Comparison of ENCODE assay signal across 8 mouse cellular contexts in the genomic region with DNA sequence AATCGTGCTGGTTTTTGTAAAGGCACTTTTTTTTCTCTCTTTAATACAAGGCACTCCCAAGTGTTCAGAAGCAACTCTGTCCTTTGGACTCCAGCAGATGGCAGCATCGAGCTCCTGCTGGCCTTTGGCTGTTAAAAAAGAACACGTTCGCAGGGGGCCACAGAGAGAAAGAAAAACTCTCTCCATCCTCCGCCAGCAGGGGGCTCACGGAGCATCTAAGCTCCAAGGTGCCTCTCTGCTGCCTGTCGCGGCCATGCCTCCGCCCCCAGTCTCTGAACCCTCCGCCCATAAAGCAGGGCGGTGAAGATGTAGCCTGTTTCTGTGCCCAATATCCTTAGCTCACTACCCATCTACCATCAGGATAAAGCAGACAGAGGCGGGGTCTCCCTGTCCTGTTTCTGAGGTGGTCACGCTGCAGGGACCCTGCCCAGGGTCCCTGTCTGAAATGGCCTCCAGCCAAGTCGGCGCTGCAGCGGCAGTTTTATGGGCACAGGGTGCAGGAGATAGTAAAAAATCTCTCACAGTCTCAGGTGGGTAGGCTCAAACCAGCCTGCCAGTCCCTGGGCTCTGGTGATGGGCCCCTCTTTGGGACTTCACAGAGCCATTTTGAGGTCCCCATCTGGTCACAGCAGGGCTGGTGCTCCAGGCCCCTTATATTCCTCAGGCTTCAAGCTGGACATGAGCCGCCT.
DNase-seq lines count a peak whose midpoint lies in the region; ATAC-seq and TF ChIP-seq lines count a peak whose summit lies in the region.

No protein-coding gene starts in this region.

- no peak overlapping the region for H3K4me3 ChIP-seq in C2C12 (ENCODE audit: insufficient read depth, poor library complexity, severe bottlenecking)
- H3K4me3 ChIP-seq in heart, embryonic 13.5 days, result no peak overlapping the region
- H3K4me3 ChIP-seq in kidney, embryonic 16.5 days (ENCODE audit: low read length), result peak overlapping the region; percentile 16; the same call in 1 of the 2 replicates
- H3K4me3 ChIP-seq in limb, embryonic 15.5 days, result peak overlapping the region; percentile 12; the same call in 1 of the 2 replicates

- no peaks in the 10 kb centered on the region for H3K79me3 ChIP-seq in C2C12 (ENCODE audit: low read depth)

- H3K27me3 ChIP-seq in C2C12 (ENCODE audit: control insufficient read depth, insufficient read depth, insufficient read length), result peaks cover 29% of the 10 kb centered on the region
- no peaks in the 10 kb centered on the region for H3K27me3 ChIP-seq in heart, embryonic 13.5 days (replicated peaks)
- no peaks in the 10 kb centered on the region for H3K27me3 ChIP-seq in kidney, embryonic 16.5 days (ENCODE audit: insufficient read depth, low read length)
- H3K27me3 ChIP-seq in limb, embryonic 15.5 days, result no peaks in the 10 kb centered on the region

- no peaks in the 10 kb centered on the region for H3K9me3 ChIP-seq in heart, embryonic 13.5 days
- H3K9me3 ChIP-seq in kidney, embryonic 16.5 days (ENCODE audit: low read length), result no peaks in the 10 kb centered on the region
- no peaks in the 10 kb centered on the region for H3K9me3 ChIP-seq in limb, embryonic 15.5 days

- no peak overlapping the region for H3K27ac ChIP-seq in heart, embryonic 13.5 days (replicated peaks)
- H3K27ac ChIP-seq in kidney, embryonic 16.5 days (ENCODE audit: low read length), result no peak overlapping the region
- H3K27ac ChIP-seq in limb, embryonic 15.5 days, result no peak overlapping the region

- peak overlapping the region; percentile 18; the same call in 1 of the 2 replicates for H3K4me2 ChIP-seq in heart, embryonic 13.5 days
- peak overlapping the region; percentile 52 for H3K4me2 ChIP-seq in kidney, embryonic 16.5 days (replicated peaks; ENCODE audit: low read depth, low read length)
- H3K4me2 ChIP-seq in limb, embryonic 15.5 days, result peak overlapping the region; percentile 31; the same call in 1 of the 2 replicates

- TF ChIP-seq CTCF in C2C12 (IDR thresholded peaks at IDR 0.05; ENCODE audit: control insufficient read depth, insufficient read depth, insufficient read length), result peak; percentile 36
- peak; percentile 99 for TF ChIP-seq CTCF in brain, embryonic 14.5 days (IDR thresholded peaks at IDR 0.05; ENCODE audit: borderline replicate concordance, extremely low read depth, insufficient read depth, insufficient read length)

- H3K79me2 ChIP-seq in C2C12 (ENCODE audit: control insufficient read depth, insufficient read depth), result no peaks in the 10 kb centered on the region

- DNase-seq in brain, embryonic 14.5 days (ENCODE audit: low read depth), result peak; percentile 98
- DNase-seq in fibroblast of lung, adult 2 months (ENCODE audit: low read depth), result peak; percentile 97
- DNase-seq in naive thymus-derived CD4-positive, alpha-beta T cell, adult 2 months (ENCODE audit: low read depth), result peak; percentile 90
- DNase-seq in spleen, postnatal 4 days (ENCODE audit: low spot score in 2 of 2), result peak; percentile 81 to 92

- ATAC-seq in heart, embryonic 13.5 days (ENCODE audit: extremely low read depth, insufficient number of reproducible peaks, low FRiP score, low TSS enrichment), result peak; percentile 57; the same call in 1 of the 2 replicates
- ATAC-seq in kidney, embryonic 16.5 days (ENCODE audit: low FRiP score, low TSS enrichment), result peak; percentile 82
- ATAC-seq in limb, embryonic 15.5 days (ENCODE audit: insufficient number of reproducible peaks, low FRiP score, low TSS enrichment, low read depth), result peak; percentile 64; the same call in 1 of the 2 replicates

- H3K4me1 ChIP-seq in heart, embryonic 13.5 days, result peaks cover 3% of the 10 kb centered on the region; the same call in 1 of the 2 replicates
- peaks cover 4% of the 10 kb centered on the region; the same call in 1 of the 2 replicates for H3K4me1 ChIP-seq in kidney, embryonic 16.5 days (ENCODE audit: insufficient read depth, low read length)
- peaks cover 5% of the 10 kb centered on the region for H3K4me1 ChIP-seq in limb, embryonic 15.5 days

- H3K36me3 ChIP-seq in C2C12 (ENCODE audit: control insufficient read depth, insufficient read depth), result no peaks in the 10 kb centered on the region
- peaks cover 36% of the 10 kb centered on the region for H3K36me3 ChIP-seq in heart, embryonic 13.5 days
- peaks cover 9% of the 10 kb centered on the region; the same call in 1 of the 2 replicates for H3K36me3 ChIP-seq in kidney, embryonic 16.5 days (ENCODE audit: insufficient read depth, low read length)
- H3K36me3 ChIP-seq in limb, embryonic 15.5 days, result peaks cover 20% of the 10 kb centered on the region

- H3K9ac ChIP-seq in heart, embryonic 13.5 days, result no peak overlapping the region
- H3K9ac ChIP-seq in kidney, embryonic 16.5 days (replicated peaks; ENCODE audit: low read length), result 0 out of 2 replicates have a peak overlapping the region, but pooled peaks have one; percentile 22
- no peak overlapping the region for H3K9ac ChIP-seq in limb, embryonic 15.5 days

- no peak overlapping the region for H3ac ChIP-seq in C2C12 (ENCODE audit: control insufficient read depth, insufficient read length, low read depth)

- WGBS in heart, embryonic 13.5 days, result 23% methylated on average over 17 of the region's 17 CpGs
- WGBS in kidney, embryonic 16.5 days, result 20% methylated on average over 17 of the region's 17 CpGs
- 14% methylated on average over 17 of the region's 17 CpGs for WGBS in limb, embryonic 15.5 days

- TF ChIP-seq POLR2A in brain, embryonic 14.5 days (IDR thresholded peaks at IDR 0.05; ENCODE audit: borderline replicate concordance, extremely low read depth, insufficient read depth, insufficient read length, poor library complexity, severe bottlenecking), result no peak

TF ChIP-seq in C2C12, 6 proteins besides CTCF, POLR2A, EP300 and RAD21:
- TF ChIP-seq CEBPB (IDR thresholded peaks at IDR 0.05; ENCODE audit: low read depth) (no peak), USF1 (IDR thresholded peaks at IDR 0.05; ENCODE audit: low read depth) (no peak), MAX (IDR thresholded peaks at IDR 0.05) (no peak), FOSL1 (IDR thresholded peaks at IDR 0.05; ENCODE audit: insufficient read depth, low read length, poor library complexity, severe bottlenecking) (no peak), MYOD1 (IDR thresholded peaks at IDR 0.05; ENCODE audit: control insufficient read depth, insufficient read length, low read depth) (no peak), MYOG (IDR thresholded peaks at IDR 0.05; ENCODE audit: control insufficient read depth, extremely low read depth, insufficient read length) (no peak)

Comparison
In these comparisons a context has a peak if more than half of its experiments do, and no peak if none do; other contexts are left out.
1. H3K4me3 ChIP-seq: peak in kidney, embryonic 16.5 days (single experiment) and limb, embryonic 15.5 days (single experiment); none in C2C12 (single experiment) and heart, embryonic 13.5 days (single experiment).
2. Peak in every context shown above with its lines, with median percentiles within 50 percentile points of each other: DNase-seq, ATAC-seq and H3K4me2 ChIP-seq.